Mouse (Mus musculus) testis, adult 2 months (tissue): ENCODE measurements at regions not wholly inside any gene's neighbourhood (a gene's known extent, or its start where the extent isn't known, plus 50 kb on each side); places are given as distances from the start of the nearest gene placed in this dataset.

Experiments used
- H3K27ac ChIP-seq: fragments of 200-500 bp; 2 replicates; pipeline ENCODE4 v1.5.1; 2012; ENCODE audit warnings: low read depth, low read length; ENCODE audit not compliant: control insufficient read depth, insufficient read depth
- H3K27me3 ChIP-seq: fragments of 200-500 bp; 2 replicates; pipeline ENCODE4 v1.6.1; 2012; ENCODE audit warnings: mild to moderate bottlenecking, low read length, moderate library complexity; ENCODE audit not compliant: control insufficient read depth, insufficient read depth
- H3K36me3 ChIP-seq: fragments of 200-500 bp; 2 replicates; pipeline ENCODE4 v1.6.1; 2012; ENCODE audit warnings: mild to moderate bottlenecking, low read length; ENCODE audit not compliant: control insufficient read depth, insufficient read depth
- H3K4me1 ChIP-seq: fragments of 200-500 bp; 2 replicates; pipeline ENCODE4 v1.6.1; 2012; ENCODE audit warnings: low read length; ENCODE audit not compliant: control insufficient read depth, insufficient read depth
- H3K4me3 ChIP-seq: fragments of 200-500 bp; 2 replicates; pipeline ENCODE4 v1.5.1; 2012; ENCODE audit warnings: low read depth, mild to moderate bottlenecking, low read length, moderate library complexity, mixed read lengths; ENCODE audit not compliant: control insufficient read depth
- CTCF ChIP-seq: fragments of 200-500 bp; IDR thresholded peaks from 2 replicates; pipeline ENCODE4 v1.5.1; 2012; ENCODE audit warnings: low read depth, mild to moderate bottlenecking, inconsistent platforms, low read length, moderate library complexity; ENCODE audit not compliant: control insufficient read depth, insufficient read depth, insufficient replicate concordance
- POLR2A ChIP-seq: fragments of 200-500 bp; IDR thresholded peaks from 2 replicates; pipeline ENCODE4 v1.6.1; 2012; ENCODE audit warnings: low read depth, mild to moderate bottlenecking, inconsistent platforms, low read length, moderate library complexity; ENCODE audit not compliant: control insufficient read depth

DNA sequence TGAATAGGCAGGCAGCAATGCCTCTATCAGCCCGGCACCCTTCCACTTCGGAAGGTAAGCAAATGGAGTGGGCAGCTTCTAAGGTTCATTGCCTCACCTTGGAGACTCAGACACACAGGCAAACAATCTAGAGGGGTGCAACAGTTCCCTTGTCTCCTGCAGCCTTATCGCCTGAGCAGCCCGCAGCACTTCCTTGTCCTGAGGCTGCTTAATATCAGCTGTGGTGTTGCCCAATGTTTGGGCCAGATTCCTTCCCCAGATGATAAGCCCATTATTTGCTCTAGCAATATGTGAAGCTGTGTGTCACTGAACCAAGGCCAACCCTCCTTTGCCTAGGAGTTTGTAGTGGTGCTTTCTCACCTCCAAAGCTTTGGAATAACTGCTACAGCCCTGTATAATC, 58.8 kb upstream of the Gpr141 start:
- no peak for TF ChIP-seq POLR2A
- TF ChIP-seq CTCF = no peak
- Histone ChIP-seq H3K27me3 (no peaks in the 10 kb centered on the region), H3K27ac (no peak overlapping the region), H3K4me3 (no peak overlapping the region), H3K36me3 (no peaks in the 10 kb centered on the region), H3K4me1 (no peaks in the 10 kb centered on the region)

- Histone ChIP-seq H3K27ac (no peak overlapping the region), H3K36me3 (no peaks in the 10 kb centered on the region), H3K4me3 (no peak overlapping the region), H3K4me1 (no peaks in the 10 kb centered on the region), H3K27me3 (no peaks in the 10 kb centered on the region)
- TF ChIP-seq CTCF (no peak), POLR2A (no peak)
These were observed 57.7 kb upstream of the Gpr141 start for GRCm38 (mm10) chr13:19881772-19882171.

DNA sequence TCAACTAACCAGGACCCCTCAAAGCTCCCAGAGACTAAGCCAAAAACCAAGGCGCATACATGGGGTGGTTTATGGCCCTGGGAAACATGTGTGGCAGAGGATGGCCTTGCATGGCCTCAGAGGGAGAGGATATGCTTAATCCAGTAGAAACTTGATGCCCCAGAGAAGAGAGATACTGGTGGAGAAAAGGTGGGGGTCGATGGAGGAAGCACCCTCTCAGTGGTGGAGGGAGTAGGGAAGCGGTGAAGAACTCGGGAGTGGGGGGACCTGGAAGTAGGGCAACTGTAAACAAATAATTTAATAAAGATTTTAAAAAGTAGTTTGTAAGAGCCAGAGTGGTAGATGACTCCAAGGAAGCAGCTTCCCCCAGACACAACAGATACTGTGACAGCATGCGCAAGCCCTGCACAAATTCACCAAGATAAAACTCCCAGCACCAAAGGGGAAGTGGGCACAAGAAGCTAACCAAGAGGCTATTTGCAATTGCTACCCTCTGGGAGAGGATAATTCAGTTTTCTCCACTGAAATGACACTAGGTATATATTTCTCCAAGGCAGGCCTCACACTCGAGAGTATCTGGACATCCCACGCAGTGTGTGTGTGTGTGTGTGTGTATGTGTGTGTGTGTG, 50.7 kb upstream of the Gpr141 start:
- TF ChIP-seq POLR2A (no peak), CTCF (no peak)
- Histone ChIP-seq H3K27ac (no peak overlapping the region), H3K4me3 (no peak overlapping the region), H3K4me1 (no peaks in the 10 kb centered on the region), H3K36me3 (no peaks in the 10 kb centered on the region), H3K27me3 (no peaks in the 10 kb centered on the region)
